Mouse (Mus musculus) E14TG2a.4 (cell line): Measurements from ENCODE around the gene Gnl3l.

ENCODE experiments used
- H3K27me3 ChIP-seq: 2 replicates; pipeline ENCODE4 v1.6.1; 2014; ENCODE audit warnings: low read length, control low read depth; ENCODE audit not compliant: insufficient read depth
- H3K36me3 ChIP-seq: 2 replicates; pipeline ENCODE4 v1.6.1; 2014; ENCODE audit warnings: low read length, control low read depth; ENCODE audit not compliant: insufficient read depth
- H3K4me1 ChIP-seq: replicated peaks from 2 replicates; pipeline ENCODE4 v1.6.1; 2014; ENCODE audit warnings: low read depth, low read length, control low read depth
- H3K4me3 ChIP-seq: replicated peaks from 2 replicates; pipeline ENCODE4 v1.5.1; 2014; ENCODE audit warnings: mild to moderate bottlenecking, low read length
- H3K9me3 ChIP-seq: 2 replicates; pipeline ENCODE4 v1.6.1; 2014; ENCODE audit warnings: low read length, control low read depth
- CTCF ChIP-seq: conservative IDR thresholded peaks from 2 replicates; pipeline ENCODE4 v1.5.1; 2014; ENCODE audit warnings: low read length
- NANOG ChIP-seq: IDR thresholded peaks from 2 replicates; pipeline ENCODE4 v1.6.1; 2014; ENCODE audit warnings: borderline replicate concordance, low read length, mixed read lengths
- POU5F1 ChIP-seq: IDR thresholded peaks from 2 replicates; pipeline ENCODE4 v1.6.1; 2014; ENCODE audit warnings: low read length, borderline replicate concordance

Gnl3l gene

GRCm38 (mm10) chrX:151016938-151017877, at the start of gene Gnl3l:
Gene Gnl3l (minus strand): TSS chrX:151017322.
- TF ChIP-seq CTCF (peak; percentile 64), NANOG (no peak)
- Histone ChIP-seq H3K27me3 (no peaks in the 10 kb centered on the region), H3K4me3 (peak within 1 kb of the TSS; percentile 81), H3K9me3 (no peaks in the 10 kb centered on the region), H3K36me3 (peaks cover 28% of the 10 kb centered on the region), H3K4me1 (peaks cover 20% of the 10 kb centered on the region)

GRCm38 (mm10) chrX:151066071-151066666, 49.0 kb upstream of the Gnl3l start:
- H3K4me1 ChIP-seq, result peaks cover 13% of the 10 kb centered on the region
- TF ChIP-seq CTCF, result no peak
- TF ChIP-seq NANOG, result no peak
- no peak for TF ChIP-seq POU5F1
- H3K4me3 ChIP-seq, result no peak overlapping the region
- no peaks in the 10 kb centered on the region for H3K27me3 ChIP-seq
- H3K36me3 ChIP-seq, result peaks cover 86% of the 10 kb centered on the region
- no peaks in the 10 kb centered on the region for H3K9me3 ChIP-seq

DNA sequence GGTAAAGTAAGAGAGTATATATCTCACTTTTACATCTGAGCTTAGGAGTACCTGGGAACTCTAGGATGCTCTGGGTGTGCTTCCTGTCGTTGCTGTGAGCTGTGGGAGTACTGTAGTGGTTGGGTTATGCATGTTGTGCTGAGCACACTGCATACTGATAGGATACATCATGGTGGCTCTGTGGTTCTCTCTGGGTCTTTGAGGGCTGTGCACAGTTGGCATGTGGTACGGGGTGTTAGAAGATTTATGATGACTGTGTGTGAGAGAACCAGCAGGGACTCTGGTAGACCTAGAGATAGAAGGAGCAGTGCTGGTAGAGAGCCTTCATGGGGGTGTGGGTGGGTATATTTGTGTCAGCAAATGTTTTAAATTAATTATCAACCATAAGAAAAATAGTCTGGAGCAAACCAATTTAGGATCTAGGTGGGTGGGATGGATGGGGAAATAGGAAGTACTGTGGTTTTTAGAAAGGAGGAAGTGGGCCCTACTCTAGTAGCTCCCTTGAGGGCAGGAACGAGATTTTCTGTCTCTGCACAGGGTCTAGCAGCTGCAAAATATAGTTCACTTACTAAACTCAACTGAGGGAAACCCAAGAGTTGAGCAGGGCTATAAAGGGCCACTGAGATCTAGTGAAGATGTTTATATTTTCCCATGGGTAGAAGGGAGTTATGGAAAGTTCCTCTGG, 44.6 kb upstream of the Gnl3l start:
- Histone ChIP-seq H3K4me3 (no peak overlapping the region), H3K27me3 (no peaks in the 10 kb centered on the region), H3K9me3 (no peaks in the 10 kb centered on the region), H3K4me1 (peaks cover 27% of the 10 kb centered on the region), H3K36me3 (peaks cover 86% of the 10 kb centered on the region)
- no peak for TF ChIP-seq NANOG
- TF ChIP-seq CTCF, result no peak
- TF ChIP-seq POU5F1, result no peak

GRCm38 (mm10) chrX:151059346-151059745, 42.2 kb upstream of the Gnl3l start:
- H3K4me1 ChIP-seq, result peaks cover 39% of the 10 kb centered on the region
- H3K27me3 ChIP-seq, result no peaks in the 10 kb centered on the region
- peaks cover 91% of the 10 kb centered on the region for H3K36me3 ChIP-seq
- TF ChIP-seq CTCF (no peak), POU5F1 (no peak), NANOG (no peak)
- no peak overlapping the region for H3K4me3 ChIP-seq
- H3K9me3 ChIP-seq, result no peaks in the 10 kb centered on the region

DNA sequence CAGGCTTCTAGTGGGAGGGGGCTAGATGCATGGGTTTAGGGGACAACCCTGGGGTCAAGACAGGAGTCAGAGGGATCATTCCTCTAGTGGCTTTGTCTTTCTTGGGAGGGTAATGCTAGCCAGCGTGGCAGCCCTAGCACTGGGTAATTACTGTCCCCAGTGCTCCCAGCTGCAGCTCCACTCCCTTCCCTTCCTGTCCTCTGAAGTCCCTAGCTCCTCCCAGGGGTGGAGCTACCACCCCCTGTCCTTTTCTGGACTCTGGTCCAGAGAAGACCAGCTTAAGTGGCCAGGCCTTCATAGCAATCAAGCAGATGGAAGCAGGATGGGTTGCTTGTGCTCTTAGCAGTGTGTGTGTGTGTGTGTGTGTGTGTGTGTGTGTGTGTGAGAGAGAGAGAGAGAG, 38.4 kb upstream of the Gnl3l start:
- peaks cover 94% of the 10 kb centered on the region for H3K36me3 ChIP-seq
- TF ChIP-seq NANOG, result no peak

DNA sequence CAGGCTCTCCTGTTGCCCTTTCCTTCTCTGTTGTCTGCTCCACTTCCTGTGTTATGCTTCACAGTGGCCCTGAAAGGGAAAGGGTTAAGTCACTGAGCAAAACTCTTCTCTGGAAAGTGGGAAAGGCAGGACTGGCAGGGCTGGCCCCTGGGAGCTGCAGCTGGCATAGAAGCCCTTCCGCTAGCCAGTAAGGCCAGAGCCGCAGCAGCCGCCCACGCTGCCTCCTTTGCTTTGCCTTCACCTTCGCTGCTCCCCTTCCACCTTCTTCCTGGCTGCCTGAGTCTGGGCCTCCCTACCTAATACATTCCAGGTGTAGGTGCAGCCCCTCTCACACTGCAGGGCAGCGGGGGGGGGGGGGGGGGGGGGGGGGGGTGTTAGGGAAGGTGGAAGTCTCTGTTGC, 37.4 kb upstream of the Gnl3l start:
- Histone ChIP-seq H3K36me3 (peaks cover 86% of the 10 kb centered on the region), H3K4me3 (no peak overlapping the region; the same call in 1 of the 2 replicates), H3K9me3 (no peaks in the 10 kb centered on the region), H3K4me1 (peaks cover 63% of the 10 kb centered on the region), H3K27me3 (no peaks in the 10 kb centered on the region)
- no peak for TF ChIP-seq NANOG
- TF ChIP-seq POU5F1, result no peak
- no peak for TF ChIP-seq CTCF

More for the DNA sequence above, 38.4 kb upstream of the Gnl3l start:
- Histone ChIP-seq H3K27me3 (no peaks in the 10 kb centered on the region), H3K4me1 (peaks cover 64% of the 10 kb centered on the region), H3K9me3 (no peaks in the 10 kb centered on the region), H3K4me3 (no peak overlapping the region)

DNA sequence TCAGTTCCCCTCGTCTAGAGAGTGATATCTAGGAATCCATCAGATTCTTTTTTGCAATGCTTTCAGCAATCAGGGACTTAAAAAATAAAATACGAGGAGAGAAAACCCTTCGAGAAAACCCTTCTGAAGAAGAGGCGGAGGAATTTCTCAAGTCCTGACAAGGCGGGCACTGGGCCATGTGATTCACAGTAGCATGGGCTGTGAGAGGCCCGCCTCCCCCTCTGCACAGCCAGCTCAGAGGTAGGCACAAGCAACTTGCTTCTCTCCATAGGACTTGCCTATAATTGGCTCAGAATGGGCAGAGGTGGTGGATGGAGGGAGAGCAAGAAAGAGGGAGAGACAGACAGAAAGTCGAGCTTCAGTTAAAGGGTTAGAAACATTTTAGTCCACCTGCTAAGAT, 33.2 kb upstream of the Gnl3l start:
- Histone ChIP-seq H3K4me1 (peaks cover 66% of the 10 kb centered on the region), H3K4me3 (peak overlapping the region; percentile 62), H3K27me3 (no peaks in the 10 kb centered on the region), H3K36me3 (peaks cover 46% of the 10 kb centered on the region), H3K9me3 (no peaks in the 10 kb centered on the region)
- TF ChIP-seq CTCF (no peak), POU5F1 (no peak), NANOG (no peak)

GRCm38 (mm10) chrX:151049661-151050215, 32.6 kb upstream of the Gnl3l start:
- peak overlapping the region; percentile 86 for H3K4me3 ChIP-seq
- no peaks in the 10 kb centered on the region for H3K9me3 ChIP-seq
- TF ChIP-seq POU5F1 (no peak), NANOG (no peak), CTCF (no peak)
- H3K27me3 ChIP-seq, result no peaks in the 10 kb centered on the region
- peaks cover 60% of the 10 kb centered on the region for H3K4me1 ChIP-seq
- peaks cover 41% of the 10 kb centered on the region for H3K36me3 ChIP-seq
